Mouse (Mus musculus) heart, postnatal 10 days (tissue): Measurements from ENCODE around the gene Sv2a. TPM values are rescaled to one million over a fixed set of nuclear protein-coding genes. Genes with fewer than 3 reads are reported as not detected.
A peak's percentile ranks its signal among the peaks of the same experiment; 100 is the strongest.
"Not testable (repeated sequence)": the region's sequence is repeated elsewhere in the genome, so short reads cannot be mapped to it uniquely, and the experiment has no call there.

Experiments
- DNase-seq, 2 experiments: peaks; one replicate each; pipeline ENCODE4 v3.0.0; 2021
- intact Hi-C: fragments of 180-260 bp; cut with DNase I; formaldehyde crosslinking; loops from one replicate; pipeline ENCODE4 v1.15.1; 2025
- total RNA-seq, 2 experiments: library from RNA; stranded (reverse); gene quantifications; 2 replicates each; pipeline ENCODE4 v1.2.3; 2021

Gene Sv2a
- total RNA-seq, 2 experiments from 2014 or later: 13.7 to 14.0 TPM

- intact Hi-C loops: no loop called here
- peak; percentile 87 to 89 for DNase-seq
Measured at GRCm38 (mm10) chr3:96172197-96173178, 8.5 kb upstream of the Sv2a start, which contains the start of gene Sf3b4. Gene Sf3b4 (plus strand): TSS chr3:96172332.

- DNase-seq: no peak
Measured at GRCm38 (mm10) chr3:96173185-96173584, 7.8 kb upstream of the Sv2a start.

GRCm38 (mm10) chr3:96174042-96174441 is 6.9 kb upstream of the Sv2a start:
- not testable (repeated sequence) for DNase-seq
- intact Hi-C loops: loop anchor here (2.0 kb wide), 1 partner anchor 47 kb away; the partner anchor contains the start of genes Hist2h2ac and Hist2h2be

More at GRCm38 (mm10) chr3:96173185-96173584, 7.8 kb upstream of the Sv2a start:
- intact Hi-C loops: no loop called here

GRCm38 (mm10) chr3:96175251-96175650 is 5.7 kb upstream of the Sv2a start:
- DNase-seq: no peak
- intact Hi-C loops: loop anchor here (2.0 kb wide), 1 partner anchor 46 kb away; the partner anchor contains the start of genes Hist2h2ac and Hist2h2be

- intact Hi-C loops: no loop called here
- no peak for DNase-seq
Measured at GRCm38 (mm10) chr3:96178427-96178826, 2.5 kb upstream of the Sv2a start.

- DNase-seq: no peak
- intact Hi-C loops: no loop called here
Measured at GRCm38 (mm10) chr3:96178902-96179301, 2.0 kb upstream of the Sv2a start.

GRCm38 (mm10) chr3:96179531-96179930 is 1.4 kb upstream of the Sv2a start:
- DNase-seq: peak; percentile 80
- intact Hi-C loops: no loop called here

GRCm38 (mm10) chr3:96181510-96182381 is 795 bp downstream of the Sv2a start:
- intact Hi-C loops: no loop called here

GRCm38 (mm10) chr3:96182382-96182776 is 1.4 kb downstream of the Sv2a start:
- intact Hi-C loops: no loop called here
- peak in 1 of 2 experiments; percentile 43 for DNase-seq

More at GRCm38 (mm10) chr3:96181510-96182381, 795 bp downstream of the Sv2a start:
- no peak for DNase-seq

- DNase-seq: peak; percentile 23 to 60
- intact Hi-C loops: no loop called here
Measured at GRCm38 (mm10) chr3:96192977-96193376, 12.0 kb downstream of the Sv2a start.

- no peak for DNase-seq
- intact Hi-C loops: no loop called here
Measured at GRCm38 (mm10) chr3:96194966-96195365, 14.0 kb downstream of the Sv2a start.

- peak in 1 of 2 experiments; percentile 24 for DNase-seq
- intact Hi-C loops: no loop called here
Measured at GRCm38 (mm10) chr3:96195616-96196313, 14.8 kb downstream of the Sv2a start.

GRCm38 (mm10) chr3:96196437-96197128 is 15.6 kb downstream of the Sv2a start:
- intact Hi-C loops: no loop called here
- DNase-seq: no peak

- intact Hi-C loops: no loop called here
- peak; percentile 89 to 91 for DNase-seq
Measured at GRCm38 (mm10) chr3:96197129-96197749, 16.3 kb downstream of the Sv2a start.

GRCm38 (mm10) chr3:96198181-96198580 is 17.2 kb downstream of the Sv2a start:
- intact Hi-C loops: no loop called here
- no peak for DNase-seq

GRCm38 (mm10) chr3:96198601-96199251 is 17.8 kb downstream of the Sv2a start:
- intact Hi-C loops, DNase-seq: not testable (repeated sequence)

GRCm38 (mm10) chr3:96199731-96200130 is 18.8 kb downstream of the Sv2a start:
- intact Hi-C loops: no loop called here
- DNase-seq: no peak

GRCm38 (mm10) chr3:96207819-96208218 is 26.9 kb downstream of the Sv2a start:
- no peak for DNase-seq
- intact Hi-C loops: no loop called here

- intact Hi-C loops: no loop called here
Measured at GRCm38 (mm10) chr3:96209242-96209641, 28.3 kb downstream of the Sv2a start.

More at GRCm38 (mm10) chr3:96209242-96209641, 28.3 kb downstream of the Sv2a start:
- peak in 1 of 2 experiments; percentile 47 for DNase-seq
